ENCODE assay signal across 25 mouse cellular contexts in the genomic region with DNA sequence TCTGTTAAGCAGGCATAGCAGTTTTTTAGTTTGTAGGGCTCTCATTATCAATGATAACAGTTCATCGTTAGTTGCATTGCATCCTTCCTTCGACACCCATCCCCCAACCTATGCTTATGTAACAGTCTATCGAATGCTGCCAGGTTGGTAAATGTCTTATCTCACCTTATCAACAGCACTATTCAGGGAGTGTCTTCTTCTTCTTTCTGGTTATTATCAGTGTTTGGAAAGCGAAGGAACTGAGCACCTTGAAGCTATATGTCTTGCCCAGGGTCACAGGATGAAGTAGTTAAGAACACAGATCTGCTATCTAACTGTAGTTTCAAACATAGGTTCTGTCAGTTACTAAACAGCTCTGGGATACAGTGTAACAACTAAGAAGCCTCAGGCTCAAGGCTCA. TPM values are rescaled to one million over a fixed set of nuclear protein-coding genes. Genes with fewer than 3 reads are reported as not detected.
"Had no signal": no experiment of that assay in that cellular context is flagged by ENCODE, and none has a peak within 500 bp of the region (broad histone marks: within the 10 kb centered on the region; RNA-seq: fewer than 3 reads in every experiment).

No protein-coding gene starts in this region.

- DNase-seq: kidney, adult 18-20 months; kidney, postnatal 25 days; layer of hippocampus, adult 9-11 months; liver, embryonic 13.5 days; lung, embryonic 14.5 days; lung, postnatal 36 days; right cerebral cortex, adult 18-20 months; right cerebral cortex, postnatal 14 days; spleen, adult 18-20 months; thymus, postnatal 25 days had no signal

- H3K27ac ChIP-seq: kidney, postnatal 0 days; layer of hippocampus, adult 2 months; limb, embryonic 10.5 days; limb, embryonic 13.5 days; liver, embryonic 13.5 days; midbrain, embryonic 10.5 days; midbrain, embryonic 13.5 days; stomach, embryonic 15.5 days had no signal

- H3K27me3 ChIP-seq: stomach, embryonic 15.5 days had no signal

- H3K4me3 ChIP-seq: layer of hippocampus, adult 2 months; limb, embryonic 10.5 days; limb, embryonic 13.5 days; liver, embryonic 13.5 days; megakaryocyte, embryonic 14.5 days; midbrain, embryonic 10.5 days; midbrain, embryonic 13.5 days; myocyte; stomach, embryonic 15.5 days had no signal

- H3K4me1 ChIP-seq: megakaryocyte, embryonic 14.5 days had no signal

- H3K36me3 ChIP-seq: limb, embryonic 10.5 days; limb, embryonic 13.5 days; liver, embryonic 13.5 days; midbrain, embryonic 10.5 days; midbrain, embryonic 13.5 days; stomach, embryonic 15.5 days had no signal

- H3K9me3 ChIP-seq: limb, embryonic 10.5 days; limb, embryonic 13.5 days; liver, embryonic 13.5 days; megakaryocyte, embryonic 14.5 days; midbrain, embryonic 10.5 days; midbrain, embryonic 13.5 days; stomach, embryonic 15.5 days had no signal

- H3K4me2 ChIP-seq: limb, embryonic 13.5 days; liver, embryonic 13.5 days; lung, embryonic 14.5 days; midbrain, embryonic 13.5 days; stomach, embryonic 15.5 days had no signal

- ATAC-seq: lung, postnatal 0 days; midbrain, embryonic 13.5 days; midbrain, embryonic 16.5 days had no signal

- H3K9ac ChIP-seq: limb, embryonic 13.5 days; liver, embryonic 13.5 days; lung, embryonic 14.5 days; midbrain, embryonic 13.5 days; stomach, embryonic 15.5 days had no signal

RNA-seq across cellular contexts. Expression of a gene that starts 49.0 kb away (rescaled TPM):
- total RNA-seq: layer of hippocampus, adult 2 months; layer of hippocampus, postnatal 25 days; left cerebral cortex, adult 18-20 months; left cerebral cortex, postnatal 25 days; liver, adult 2 months had no signal
- polyA plus RNA-seq: liver, adult 2 months; midbrain, embryonic 10.5 days; midbrain, embryonic 16.5 days had no signal
